Mouse (Mus musculus): ENCODE results near the gene Gzma. TPM values are rescaled to one million over a fixed set of nuclear protein-coding genes. Genes with fewer than 3 reads are reported as not detected.

The Gzma gene
- polyA plus RNA-seq, 1 experiment from 2014 or later = not detected

Other genes with a start within 250 kb of the Gzma start
- gene Mtrex, start 173.6 kb downstream of the Gzma start, polyA plus RNA-seq (2015; fragmentation: Nextera tagmentation; extraction: Ambion mirVana) = 57.3 and 64.1 TPM in 2 replicates
- gene Dhx29, start 173.5 kb downstream of the Gzma start, polyA plus RNA-seq (2015; fragmentation: Nextera tagmentation; extraction: Ambion mirVana) = 30.0 and 30.4 TPM in 2 replicates
- gene Ccno, start 113.2 kb downstream of the Gzma start, polyA plus RNA-seq (2015; fragmentation: Nextera tagmentation; extraction: Ambion mirVana) = 1.2 and 1.5 TPM in 2 replicates
- gene Mcidas, start 107.1 kb downstream of the Gzma start, polyA plus RNA-seq (2015; fragmentation: Nextera tagmentation; extraction: Ambion mirVana) = 0.53 and 0.57 TPM in 2 replicates
- 0.51 and 0.55 TPM in 2 replicates for gene Cdc20b, start 65.9 kb downstream of the Gzma start, polyA plus RNA-seq (2015; fragmentation: Nextera tagmentation; extraction: Ambion mirVana)
- gene Gpx8, start 54.6 kb downstream of the Gzma start, polyA plus RNA-seq (2015; fragmentation: Nextera tagmentation; extraction: Ambion mirVana) = 38.4 and 40.5 TPM in 2 replicates
- 1.8 and 2.1 TPM in 2 replicates for gene Esm1, start 108.7 kb upstream of the Gzma start, polyA plus RNA-seq (2015; fragmentation: Nextera tagmentation; extraction: Ambion mirVana)
- gene Gzmk, start 124.9 kb upstream of the Gzma start, polyA plus RNA-seq (2015; fragmentation: Nextera tagmentation; extraction: Ambion mirVana) = 0.14 and 0.26 TPM in 2 replicates
- gene BC067074, start 192.2 kb upstream of the Gzma start, polyA plus RNA-seq (2015; fragmentation: Nextera tagmentation; extraction: Ambion mirVana) = 0.80 and 0.83 TPM in 2 replicates

Measured in midbrain, embryonic 16.5 days (tissue).